Mouse (Mus musculus): ENCODE measurements around the gene Tcap.

GRCm38 (mm10) chr11:98338507-98338961, 45.1 kb upstream of the Tcap start:
- TF ChIP-seq CTCF (IDR thresholded peaks at IDR 0.05; ENCODE audit: low read depth, low read length) (no peak), POLR2A (IDR thresholded peaks at IDR 0.05; ENCODE audit: extremely low read depth, insufficient read depth, low read length) (no peak)
